Mouse (Mus musculus) neural tube, embryonic 11.5 days (tissue): ENCODE measurements around the gene Chn2. TPM values are rescaled to one million over a fixed set of nuclear protein-coding genes. Genes with fewer than 3 reads are reported as not detected.
A peak's percentile ranks its signal among the peaks of the same experiment; 100 is the strongest.

Experiments used
- ATAC-seq: fragments of 200-750 bp; cut with Nextera tagmentation; 2 replicates; pipeline ENCODE4 v1.8.0; 2017; ENCODE audit warnings: moderate number of reproducible peaks, mild to moderate bottlenecking, moderate TSS enrichment, moderate library complexity; ENCODE audit not compliant: insufficient read depth, low FRiP score, low TSS enrichment
- DNase-seq: peaks from one replicate; pipeline ENCODE4 v3.0.0-alpha.2; 2015; ENCODE audit warnings: low spot score
- H3K27ac ChIP-seq: fragments of 300-500 bp; sonication (generic); 2 replicates; pipeline ENCODE4 v1.5.1; 2014; ENCODE audit warnings: low read depth, mild to moderate bottlenecking, low read length
- H3K27me3 ChIP-seq: fragments of 300-500 bp; sonication (generic); 2 replicates; pipeline ENCODE4 v1.6.1; 2014; ENCODE audit warnings: mild to moderate bottlenecking, low read length, mixed read lengths; ENCODE audit not compliant: control insufficient read depth, insufficient read depth
- H3K36me3 ChIP-seq: fragments of 300-500 bp; sonication (generic); 2 replicates; pipeline ENCODE4 v1.6.1; 2014; ENCODE audit warnings: mild to moderate bottlenecking, low read length, moderate library complexity, mixed read lengths; ENCODE audit not compliant: control insufficient read depth, insufficient read depth
- H3K4me1 ChIP-seq: fragments of 300-500 bp; sonication (generic); 2 replicates; pipeline ENCODE4 v1.6.1; 2014; ENCODE audit warnings: low read length, mixed read lengths; ENCODE audit not compliant: control insufficient read depth, insufficient read depth
- H3K4me2 ChIP-seq: fragments of 300-500 bp; sonication (generic); 2 replicates; pipeline ENCODE4 v1.6.1; 2014; ENCODE audit warnings: low read depth, mild to moderate bottlenecking, moderate library complexity
- H3K4me3 ChIP-seq: fragments of 300-500 bp; sonication (generic); 2 replicates; pipeline ENCODE4 v1.5.1; 2014; ENCODE audit warnings: low read depth, low read length
- H3K9ac ChIP-seq: fragments of 300-500 bp; sonication (generic); 2 replicates; pipeline ENCODE4 v1.6.1; 2014; ENCODE audit warnings: mild to moderate bottlenecking, low read length
- H3K9me3 ChIP-seq: fragments of 300-500 bp; sonication (generic); 2 replicates; pipeline ENCODE4 v1.6.1; 2016; ENCODE audit warnings: low read length; ENCODE audit not compliant: control insufficient read depth
- WGBS: fragments of 180-500 bp; shearing (Covaris S2); extraction: QIAGEN DNeasy Blood & Tissue Kit; methylation state at CpG from one replicate; pipeline ENCODE4 v1.1.7; 2014; 5-methylcytosine and 5-hydroxymethylcytosine counted together
- polyA plus RNA-seq: library from polyadenylated mRNA; unstranded; fragments of >200 nt; fragmentation: Nextera tagmentation; extraction: Ambion mirVana; gene quantifications from 2 replicates; pipeline ENCODE4 v1.2.1, GENCODE M21; 2014

Chn2 gene
- polyA plus RNA-seq: 22.2 and 24.2 TPM in 2 replicates

GRCm38 (mm10) chr6:54039357-54039804, at the start of gene Chn2:
Gene Chn2, plus strand, starts transcription at chr6:54039554.
- Histone ChIP-seq H3K4me3 (peak within 1 kb of the TSS; percentile 46), H3K4me1 (no peaks in the 10 kb centered on the region; the same call in 1 of the 2 replicates), H3K27ac (peak within 1 kb of the TSS; percentile 87), H3K9ac (peak within 1 kb of the TSS; percentile 90), H3K4me2 (peak within 1 kb of the TSS; percentile 91), H3K9me3 (no peaks in the 10 kb centered on the region), H3K36me3 (no peaks in the 10 kb centered on the region), H3K27me3 (peaks cover 20% of the 10 kb centered on the region)
- under 1% methylated on average over 37 of the region's 43 CpGs for WGBS
- ATAC-seq (peak; percentile 72), DNase-seq (peak; percentile 84)

GRCm38 (mm10) chr6:53992386-53992785, 47.0 kb upstream of the Chn2 start:
- Histone ChIP-seq H3K4me3 (no peak overlapping the region), H3K27ac (no peak overlapping the region), H3K9me3 (no peaks in the 10 kb centered on the region), H3K4me1 (no peaks in the 10 kb centered on the region), H3K9ac (no peak overlapping the region), H3K36me3 (no peaks in the 10 kb centered on the region), H3K4me2 (no peak overlapping the region), H3K27me3 (no peaks in the 10 kb centered on the region)
- ATAC-seq (no peak), DNase-seq (no peak)
- WGBS: 85% methylated on average over 3 of the region's 3 CpGs

GRCm38 (mm10) chr6:53995519-53995918, 43.8 kb upstream of the Chn2 start:
- Histone ChIP-seq H3K36me3 (no peaks in the 10 kb centered on the region), H3K4me2 (no peak overlapping the region), H3K9ac (no peak overlapping the region), H3K9me3 (no peaks in the 10 kb centered on the region), H3K4me1 (no peaks in the 10 kb centered on the region), H3K4me3 (no peak overlapping the region), H3K27ac (no peak overlapping the region), H3K27me3 (no peaks in the 10 kb centered on the region)
- ATAC-seq (no peak), DNase-seq (no peak)
- WGBS: 55% methylated on average over 4 of the region's 4 CpGs

GRCm38 (mm10) chr6:53996226-53996955, 43.0 kb upstream of the Chn2 start:
- H3K9ac ChIP-seq: no peak overlapping the region
- no peak overlapping the region for H3K4me3 ChIP-seq
- no peak for DNase-seq
- no peaks in the 10 kb centered on the region for H3K9me3 ChIP-seq
- no peak for ATAC-seq
- WGBS: 95% methylated on average over 3 of the region's 3 CpGs
- no peaks in the 10 kb centered on the region for H3K36me3 ChIP-seq
- no peaks in the 10 kb centered on the region for H3K27me3 ChIP-seq
- H3K4me2 ChIP-seq: no peak overlapping the region
- H3K27ac ChIP-seq: no peak overlapping the region
- no peaks in the 10 kb centered on the region for H3K4me1 ChIP-seq

- ATAC-seq (no peak), DNase-seq (no peak)
- Histone ChIP-seq H3K9me3 (no peaks in the 10 kb centered on the region), H3K27ac (no peak overlapping the region), H3K4me3 (no peak overlapping the region), H3K4me1 (peaks cover 3% of the 10 kb centered on the region; the same call in 1 of the 2 replicates), H3K4me2 (no peak overlapping the region), H3K9ac (no peak overlapping the region), H3K36me3 (no peaks in the 10 kb centered on the region), H3K27me3 (no peaks in the 10 kb centered on the region)
- 75% methylated on average over 4 of the region's 4 CpGs for WGBS
Measured at GRCm38 (mm10) chr6:54005302-54005701, 34.1 kb upstream of the Chn2 start.

DNA sequence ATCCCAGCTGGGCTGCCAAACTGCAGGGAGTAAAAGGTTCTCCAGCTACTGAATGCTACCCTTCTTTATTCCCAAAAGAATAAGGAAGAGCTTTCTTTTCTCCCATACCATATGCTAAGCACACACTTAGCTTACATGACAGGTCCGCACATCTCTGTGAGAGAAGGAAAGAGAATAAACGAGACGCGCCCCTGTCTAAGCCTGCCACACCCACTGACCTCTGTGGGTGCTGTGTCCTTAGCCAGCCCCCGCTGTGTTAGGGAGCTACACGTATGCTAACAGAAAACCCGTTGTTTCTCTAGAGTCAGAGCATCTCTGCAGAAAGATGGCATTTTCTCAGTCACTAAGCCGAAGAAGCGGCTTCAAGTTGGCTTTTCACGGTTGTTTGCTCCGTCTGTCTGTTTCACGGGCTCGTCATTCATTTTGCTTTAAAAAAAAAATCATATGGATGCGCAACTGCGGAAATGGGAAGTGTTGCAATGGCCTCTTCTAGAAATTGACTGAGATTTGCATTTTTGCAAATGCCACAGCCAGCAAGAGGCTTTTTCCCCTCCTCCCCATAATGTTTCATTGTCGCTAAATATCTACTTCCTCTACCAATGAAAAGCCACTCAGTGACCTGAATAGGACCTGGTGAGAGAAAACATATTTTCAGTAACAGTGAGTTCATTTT, 30.8 kb upstream of the Chn2 start:
- no peaks in the 10 kb centered on the region for H3K27me3 ChIP-seq
- 78% methylated on average over 16 of the region's 16 CpGs for WGBS
- no peak overlapping the region for H3K9ac ChIP-seq
- H3K4me1 ChIP-seq: peaks cover 3% of the 10 kb centered on the region; the same call in 1 of the 2 replicates
- no peak overlapping the region for H3K27ac ChIP-seq
- H3K9me3 ChIP-seq: no peaks in the 10 kb centered on the region
- H3K36me3 ChIP-seq: no peaks in the 10 kb centered on the region
- H3K4me3 ChIP-seq: no peak overlapping the region
- DNase-seq: no peak
- ATAC-seq: no peak
- no peak overlapping the region for H3K4me2 ChIP-seq

DNA sequence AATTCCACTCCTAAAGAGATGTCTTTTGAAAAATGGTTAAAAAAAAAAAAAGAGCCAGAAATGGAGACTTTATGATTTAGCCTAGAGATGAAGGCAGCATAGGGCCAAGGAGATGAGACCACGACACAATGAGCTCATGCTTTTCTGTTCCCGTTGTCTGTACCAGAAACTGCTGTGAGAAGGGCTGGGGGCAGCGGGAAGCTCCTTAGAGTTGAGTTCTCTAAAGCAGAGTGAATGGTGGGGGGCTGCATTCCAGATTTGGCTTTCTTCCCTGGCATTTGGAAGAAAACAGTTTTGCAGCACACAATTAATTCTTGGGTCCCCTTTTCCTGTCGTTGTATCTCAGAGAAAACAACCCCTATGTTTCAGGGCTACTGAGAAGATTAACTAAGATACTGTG, 30.1 kb upstream of the Chn2 start:
- DNase-seq (no peak), ATAC-seq (no peak)
- H3K27me3 ChIP-seq: no peaks in the 10 kb centered on the region
- no peak overlapping the region for H3K9ac ChIP-seq
- no peaks in the 10 kb centered on the region for H3K36me3 ChIP-seq
- no peak overlapping the region for H3K4me3 ChIP-seq
- no peak overlapping the region for H3K4me2 ChIP-seq
- no peak overlapping the region for H3K27ac ChIP-seq
- no peaks in the 10 kb centered on the region for H3K9me3 ChIP-seq
- peaks cover 3% of the 10 kb centered on the region; the same call in 1 of the 2 replicates for H3K4me1 ChIP-seq
- WGBS: 59% methylated on average over 4 of the region's 4 CpGs

DNA sequence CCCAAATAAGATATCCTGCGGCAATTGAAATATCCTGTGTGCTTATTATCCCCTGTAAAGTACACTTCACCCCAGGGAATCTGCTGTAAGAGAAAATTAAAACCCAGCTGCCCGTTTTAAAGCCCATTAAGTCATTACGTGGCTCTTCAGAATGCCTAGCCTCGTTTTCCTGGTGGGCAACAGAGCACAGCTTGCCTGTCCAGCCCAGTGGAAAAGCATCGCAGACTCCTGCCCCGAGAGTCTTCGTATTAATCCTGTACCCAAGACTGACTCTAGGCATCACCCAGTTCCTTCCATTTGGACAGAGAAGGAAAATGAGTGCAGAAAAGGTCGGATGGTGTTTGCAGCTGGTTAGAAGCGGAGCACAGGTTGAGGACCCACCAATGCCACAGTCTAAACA, 29.0 kb upstream of the Chn2 start:
- Histone ChIP-seq H3K27ac (no peak overlapping the region), H3K4me2 (no peak overlapping the region), H3K9me3 (no peaks in the 10 kb centered on the region), H3K4me3 (no peak overlapping the region), H3K4me1 (peaks cover 3% of the 10 kb centered on the region; the same call in 1 of the 2 replicates), H3K36me3 (no peaks in the 10 kb centered on the region), H3K27me3 (no peaks in the 10 kb centered on the region), H3K9ac (no peak overlapping the region)
- DNase-seq (no peak), ATAC-seq (no peak)
- 60% methylated on average over 9 of the region's 9 CpGs for whole genome bisulfite sequencing

DNA sequence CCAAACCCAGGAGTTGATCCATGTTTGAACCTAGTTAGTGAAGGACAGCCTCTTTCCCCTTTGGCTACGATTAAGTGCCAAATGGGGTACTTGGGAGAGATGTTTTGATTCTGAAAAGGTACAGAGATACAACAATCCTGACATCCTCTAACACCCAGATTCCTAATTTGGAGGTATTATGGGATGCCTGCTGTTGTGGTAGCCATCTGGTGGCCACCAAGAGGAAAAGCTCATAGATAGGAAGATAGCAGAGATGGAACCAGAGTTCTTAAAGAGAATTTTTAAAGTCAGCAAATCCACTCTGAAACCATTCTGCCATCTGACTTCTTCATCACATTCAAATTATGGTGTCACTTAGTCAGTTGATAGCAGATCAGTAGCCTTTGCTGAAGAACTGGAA, 27.2 kb upstream of the Chn2 start:
- H3K27ac ChIP-seq: no peak overlapping the region
- 90% methylated on average over 1 of the region's 1 CpGs for WGBS
- ATAC-seq (no peak), DNase-seq (no peak)
- no peaks in the 10 kb centered on the region for H3K27me3 ChIP-seq
- H3K4me2 ChIP-seq: no peak overlapping the region
- H3K4me1 ChIP-seq: peaks cover 3% of the 10 kb centered on the region; the same call in 1 of the 2 replicates
- H3K9ac ChIP-seq: no peak overlapping the region
- H3K4me3 ChIP-seq: no peak overlapping the region
- no peaks in the 10 kb centered on the region for H3K36me3 ChIP-seq
- no peaks in the 10 kb centered on the region for H3K9me3 ChIP-seq
